Mouse (Mus musculus): Measurements from ENCODE around the gene Trim14.
A peak's percentile ranks its signal among the peaks of the same experiment; 100 is the strongest.

The Trim14 gene

GRCm38 (mm10) chr4:46526798-46527557, 9.0 kb downstream of the Trim14 start:
- no peak for DNase-seq (ENCODE audit: low spot score in 2 of 2)

DNA sequence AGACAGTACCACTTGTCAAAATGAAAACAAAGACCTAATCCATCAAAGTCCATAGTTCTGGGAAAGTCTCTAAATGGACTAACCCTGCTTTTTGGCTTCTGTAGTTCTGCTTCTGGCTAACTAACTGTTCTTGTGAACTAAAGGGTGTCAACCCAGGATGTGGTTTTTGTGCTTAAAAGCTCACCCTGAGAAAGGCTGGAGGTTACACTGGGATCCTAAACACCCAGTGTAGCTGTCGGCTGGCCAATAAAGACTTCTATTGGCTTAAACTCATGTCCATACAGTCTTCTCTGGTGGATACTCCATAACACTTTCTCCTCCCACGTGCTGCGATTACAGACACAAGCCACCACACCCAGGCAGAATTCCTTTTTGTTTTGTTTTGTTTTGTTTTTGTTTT, 9.7 kb downstream of the Trim14 start:
- DNase-seq (ENCODE audit: low spot score in 2 of 2): no peak

DNA sequence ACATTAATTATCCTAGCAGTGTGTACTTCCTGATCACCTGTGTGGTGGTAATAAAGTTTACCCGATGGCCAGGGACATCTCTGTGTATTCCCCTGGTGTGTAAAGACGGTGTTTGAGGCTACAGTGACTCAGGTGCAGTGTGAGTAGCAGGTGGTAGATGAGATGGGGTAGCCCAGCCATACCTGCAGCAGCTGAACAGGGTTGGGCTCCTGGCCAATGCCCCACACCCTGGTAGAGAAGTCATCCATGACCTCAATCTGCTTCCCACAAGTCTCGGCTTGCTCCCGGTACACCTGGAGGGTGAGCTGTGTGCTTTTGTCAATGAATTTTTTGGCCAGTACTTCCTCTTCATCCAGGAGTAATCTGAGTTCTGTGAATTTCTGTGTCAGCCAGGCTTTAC, 12.6 kb downstream of the Trim14 start:
- no peak for DNase-seq (ENCODE audit: low spot score in 2 of 2)

- DNase-seq (ENCODE audit: low spot score in 2 of 2): no peak
Observed at GRCm38 (mm10) chr4:46521457-46521856, 14.5 kb downstream of the Trim14 start.

DNA sequence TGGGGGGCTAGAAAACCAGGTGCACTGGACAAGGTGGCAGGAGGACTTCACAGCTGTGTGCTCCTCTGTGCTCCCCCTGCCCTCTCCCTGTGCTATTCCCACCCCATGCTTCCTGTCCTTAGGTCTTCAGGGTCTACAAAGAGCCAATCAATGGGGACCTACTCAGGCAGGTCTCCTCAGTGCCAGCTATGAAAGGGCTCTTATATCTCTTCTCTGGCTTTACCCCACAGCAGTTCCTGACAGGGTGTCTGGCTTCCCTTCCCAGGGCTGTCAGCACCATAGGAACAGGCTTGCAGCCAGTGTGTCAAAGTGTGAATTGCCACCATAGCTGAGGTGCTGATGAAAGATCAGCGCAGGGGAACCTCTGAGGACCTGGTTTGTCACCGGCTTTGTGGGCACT, 15.4 kb downstream of the Trim14 start:
- no peak for DNase-seq (ENCODE audit: low spot score in 2 of 2)

DNA sequence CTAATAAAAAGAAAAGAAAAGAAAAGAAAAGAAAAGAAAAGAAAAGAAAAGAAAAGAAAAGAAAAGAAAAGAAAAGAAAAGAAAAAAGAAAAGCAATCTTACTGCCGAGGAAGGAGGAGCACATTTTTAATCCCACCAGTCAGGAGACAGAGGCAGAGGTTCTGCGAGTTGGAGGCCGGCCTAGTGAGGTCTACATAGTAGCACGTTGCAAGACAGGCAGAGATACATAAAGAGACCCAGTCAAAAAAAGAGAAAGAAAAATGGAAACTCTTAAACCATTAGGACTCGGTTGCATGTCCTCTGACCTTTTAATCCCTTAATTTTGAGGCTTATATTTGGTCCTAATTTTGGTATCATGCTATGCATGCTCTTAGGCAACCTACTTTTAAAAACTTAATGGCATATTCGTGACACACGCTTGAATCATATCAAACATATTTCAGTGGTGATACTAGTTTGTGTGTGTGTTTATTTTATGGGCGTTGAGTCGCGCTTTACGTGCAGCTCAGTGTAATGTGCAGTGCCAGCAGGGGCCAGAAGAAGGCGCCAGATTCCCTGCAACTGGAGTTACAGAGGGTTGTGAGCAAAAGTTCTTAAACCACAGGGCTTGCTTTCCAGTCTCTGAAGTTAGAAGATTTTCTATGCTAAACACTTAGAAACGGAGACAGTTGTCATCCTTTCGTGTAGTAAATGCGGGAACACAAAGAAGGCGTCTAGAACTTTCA, 28.0 kb downstream of the Trim14 start:
- peak; percentile 47 to 54 for DNase-seq (ENCODE audit: low spot score in 2 of 2)

GRCm38 (mm10) chr4:46506801-46507610, 28.9 kb downstream of the Trim14 start:
- peak; percentile 91 to 92 for DNase-seq (ENCODE audit: low spot score in 2 of 2)

DNA sequence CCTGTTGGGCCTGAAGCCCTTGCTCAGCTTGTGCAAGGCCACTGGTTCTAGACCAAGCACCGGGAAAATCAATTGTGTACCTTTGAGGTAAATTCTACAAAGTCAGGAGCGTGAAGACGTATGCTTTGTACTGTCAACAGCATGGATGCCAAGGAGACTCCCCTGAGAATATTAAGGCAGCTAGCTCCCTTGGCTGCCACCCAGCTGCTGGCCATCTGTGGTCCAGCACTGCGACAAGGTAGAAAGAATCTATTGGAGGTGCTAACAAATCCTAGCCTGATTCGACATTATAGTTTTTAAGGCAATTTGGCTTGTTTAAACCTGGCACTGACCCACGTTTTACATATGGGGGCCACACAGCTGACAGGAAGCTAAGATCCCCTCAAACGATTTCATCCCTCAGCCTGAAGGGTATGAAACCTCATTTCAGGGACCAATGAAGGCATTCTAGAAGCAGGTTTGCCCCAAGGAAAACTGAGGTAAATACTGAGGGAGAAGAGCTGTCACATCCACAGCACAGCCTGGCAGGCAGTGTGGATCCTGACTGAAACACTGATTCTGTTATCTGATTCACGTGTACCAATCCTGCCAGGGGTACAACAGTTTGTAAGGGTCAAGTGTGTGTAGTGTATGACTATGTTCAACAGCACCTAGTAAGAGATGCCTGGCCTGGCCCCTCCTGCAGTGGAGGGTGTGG, 30.4 kb downstream of the Trim14 start:
- DNase-seq (ENCODE audit: low spot score in 2 of 2): no peak

DNA sequence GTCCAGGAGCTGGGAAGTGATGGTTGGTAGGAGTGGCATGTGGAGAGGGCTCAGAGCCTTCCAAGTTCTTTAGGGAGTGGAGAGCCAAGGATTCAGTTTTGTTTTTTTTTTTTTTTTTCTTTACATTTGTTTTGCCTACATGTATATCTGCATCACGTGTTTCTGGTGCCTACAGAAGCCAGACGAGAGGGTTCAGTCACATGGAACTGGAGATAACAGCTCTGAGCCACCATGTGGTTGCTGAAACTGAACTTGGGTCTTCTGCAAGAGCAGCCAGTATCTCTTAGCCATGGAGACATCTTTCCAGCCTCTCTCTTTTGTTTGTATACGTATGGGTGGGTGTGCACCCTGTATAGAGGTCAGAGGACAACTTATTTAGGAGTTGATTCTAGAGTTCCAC, 32.1 kb downstream of the Trim14 start:
- DNase-seq (ENCODE audit: low spot score in 2 of 2): no peak

DNA sequence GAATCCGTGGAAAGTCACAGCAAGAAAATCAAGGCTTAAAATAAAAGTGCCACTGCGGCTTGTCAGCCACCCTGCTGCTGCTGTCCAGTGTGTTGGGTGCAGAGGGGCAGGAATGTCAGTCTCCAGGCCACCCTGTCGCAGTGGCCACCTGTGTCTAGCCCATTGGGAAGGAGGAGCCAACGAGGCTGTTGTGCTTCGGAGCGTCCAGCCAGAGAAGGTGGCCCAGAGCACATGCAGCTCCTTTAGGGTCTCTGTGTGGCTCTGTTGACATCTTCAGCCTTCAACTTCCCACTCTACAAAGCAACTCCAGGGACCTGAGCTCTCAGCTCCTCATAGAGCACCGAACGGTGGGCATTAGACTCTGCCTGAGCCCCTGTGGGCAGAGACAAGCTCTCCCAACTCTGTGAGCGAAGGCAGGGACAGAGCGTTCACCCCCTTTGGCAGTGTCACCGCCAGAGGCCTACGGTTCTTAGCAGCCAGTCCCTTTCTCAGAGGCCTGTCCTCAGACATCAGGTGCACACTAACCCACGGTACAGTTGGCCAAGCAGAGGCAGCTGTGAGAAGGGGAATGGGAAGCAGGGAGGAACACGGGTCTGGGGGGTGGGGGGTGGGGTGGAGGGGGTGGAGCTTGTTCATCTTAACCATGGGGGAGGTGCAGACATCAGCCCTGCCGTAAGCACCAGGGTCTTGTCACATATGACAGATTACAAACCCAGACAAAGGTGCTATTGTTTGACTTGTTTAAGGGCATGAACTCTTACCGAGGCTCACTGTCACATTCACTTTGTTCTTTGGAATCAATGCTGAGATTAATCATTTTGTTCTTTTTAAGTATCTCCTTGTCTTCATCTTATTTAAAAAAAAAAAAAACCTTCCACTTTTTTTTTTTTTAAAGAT, 33.1 kb downstream of the Trim14 start:
- DNase-seq (ENCODE audit: low spot score in 2 of 2): no peak

DNA sequence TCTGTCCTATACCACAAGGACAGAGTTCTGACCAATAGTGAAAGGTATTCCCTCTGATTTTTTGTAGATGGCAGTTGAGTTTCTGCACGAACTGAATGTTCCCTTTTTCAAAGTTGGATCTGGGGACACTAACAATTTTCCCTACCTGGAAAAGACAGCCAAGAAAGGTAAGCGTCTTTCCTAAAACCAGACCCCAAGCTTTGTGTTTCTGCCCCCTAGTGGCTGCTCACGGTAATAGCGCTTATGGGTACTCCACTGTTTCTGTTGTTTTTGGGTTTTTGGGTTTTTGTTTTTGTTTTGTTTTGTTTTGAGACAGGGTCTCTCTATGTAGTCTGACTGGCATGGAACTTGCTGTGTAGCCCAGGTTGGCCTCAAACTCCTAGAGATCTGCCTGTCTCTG, 37.0 kb downstream of the Trim14 start:
- no peak for DNase-seq (ENCODE audit: low spot score in 2 of 2)

GRCm38 (mm10) chr4:46498511-46498910, 37.4 kb downstream of the Trim14 start:
- DNase-seq (ENCODE audit: low spot score in 2 of 2): no peak

DNA sequence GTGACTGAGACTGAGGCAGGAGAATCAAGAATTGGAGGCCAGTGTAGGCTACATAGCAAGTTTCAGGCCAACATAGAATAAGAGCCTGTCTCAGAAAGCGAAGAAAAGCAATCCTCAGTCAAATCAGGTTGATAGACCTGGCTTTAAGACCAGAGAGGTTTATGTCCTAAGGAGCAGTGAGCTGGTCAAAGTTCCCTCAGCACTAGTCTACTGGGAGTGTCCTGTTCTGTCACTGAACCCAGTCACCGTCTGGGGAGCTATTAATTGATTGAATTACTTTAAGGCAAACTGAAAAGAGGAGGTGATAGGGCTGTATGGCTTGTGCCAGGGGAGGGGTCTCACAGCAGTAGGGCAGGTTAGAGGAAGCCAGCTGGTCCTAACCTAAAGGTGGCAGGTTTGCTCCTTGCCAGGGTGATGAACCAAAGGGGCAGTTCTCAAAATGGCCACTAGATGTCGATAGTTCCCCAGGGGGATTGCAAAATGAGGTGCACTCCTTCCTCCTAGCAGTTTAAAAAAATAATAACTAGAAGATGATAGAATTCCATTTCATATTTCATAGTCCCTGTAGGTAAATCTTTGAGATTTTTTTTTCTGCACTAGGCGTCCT, 38.6 kb downstream of the Trim14 start:
- DNase-seq (ENCODE audit: low spot score in 2 of 2): peak; percentile 20 to 35

- DNase-seq (ENCODE audit: low spot score in 2 of 2): no peak
Observed at GRCm38 (mm10) chr4:46495543-46495942, 40.4 kb downstream of the Trim14 start.

GRCm38 (mm10) chr4:46493071-46493470, 42.9 kb downstream of the Trim14 start:
- DNase-seq (ENCODE audit: low spot score in 2 of 2): no peak

- DNase-seq (ENCODE audit: low spot score in 2 of 2): peak; percentile 92
Observed at GRCm38 (mm10) chr4:46489028-46489925, 46.7 kb downstream of the Trim14 start, which contains the start of gene Nans. Gene Nans (plus strand): TSS chr4:46489248.

DNA sequence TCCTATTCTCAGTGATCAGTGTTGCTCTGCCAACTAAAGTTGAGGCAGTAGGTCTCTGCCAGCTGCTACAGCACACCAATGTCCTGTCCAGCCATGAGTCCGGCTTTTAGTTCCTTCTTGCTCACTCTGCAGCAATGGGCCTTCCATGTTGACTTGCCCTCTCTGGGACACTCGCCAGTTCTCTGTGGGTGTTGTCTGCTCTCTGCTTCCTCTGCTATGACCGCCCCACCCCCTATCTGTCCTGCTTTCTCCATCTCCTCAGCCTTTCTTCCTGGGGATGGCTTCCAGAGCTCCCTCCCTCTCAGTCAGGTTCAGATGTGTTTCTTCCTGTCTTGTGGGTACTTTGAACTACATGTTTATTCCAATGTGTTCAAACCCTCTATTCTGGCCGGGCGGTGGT, 48.6 kb downstream of the Trim14 start:
- peak in 1 of 2 experiments; percentile 28 for DNase-seq (ENCODE audit: low spot score in 2 of 2)

DNA sequence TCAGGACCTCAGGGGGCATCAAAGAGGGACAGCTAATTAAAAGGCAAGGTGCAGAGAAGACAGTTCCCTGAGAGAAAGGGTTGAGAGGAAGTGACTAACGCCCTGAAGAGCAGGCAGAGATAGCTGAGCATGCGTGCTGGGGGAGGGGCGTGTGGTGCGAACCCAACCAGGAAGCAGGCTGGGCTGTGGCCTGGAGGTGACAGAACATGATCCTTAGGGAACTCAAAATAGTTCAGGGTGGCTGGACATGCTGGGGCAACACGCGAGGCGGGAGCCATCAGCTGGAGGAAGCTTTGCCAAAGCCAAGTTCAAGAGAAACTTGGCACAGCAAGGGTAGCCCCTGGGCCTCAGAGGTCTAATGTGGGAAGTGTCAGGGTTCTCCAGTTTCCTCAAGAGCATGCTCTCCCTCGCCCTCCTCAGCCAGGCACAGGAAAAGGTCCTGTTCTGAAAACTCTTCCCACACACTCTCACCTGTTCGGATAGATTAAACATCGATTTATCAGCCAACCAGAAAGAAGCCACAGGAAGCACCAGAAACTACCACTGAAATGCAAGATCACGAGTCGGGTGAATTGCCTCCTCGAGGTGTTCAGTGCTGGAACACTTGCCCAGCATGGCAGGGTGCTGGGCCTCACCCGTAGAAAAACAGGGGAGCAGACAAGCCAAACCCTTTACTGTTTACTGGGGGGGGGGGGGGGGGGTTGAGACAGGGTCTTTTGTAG, 50.1 kb downstream of the Trim14 start:
- DNase-seq (ENCODE audit: low spot score in 2 of 2): peak in 1 of 2 experiments; percentile 32

DNA sequence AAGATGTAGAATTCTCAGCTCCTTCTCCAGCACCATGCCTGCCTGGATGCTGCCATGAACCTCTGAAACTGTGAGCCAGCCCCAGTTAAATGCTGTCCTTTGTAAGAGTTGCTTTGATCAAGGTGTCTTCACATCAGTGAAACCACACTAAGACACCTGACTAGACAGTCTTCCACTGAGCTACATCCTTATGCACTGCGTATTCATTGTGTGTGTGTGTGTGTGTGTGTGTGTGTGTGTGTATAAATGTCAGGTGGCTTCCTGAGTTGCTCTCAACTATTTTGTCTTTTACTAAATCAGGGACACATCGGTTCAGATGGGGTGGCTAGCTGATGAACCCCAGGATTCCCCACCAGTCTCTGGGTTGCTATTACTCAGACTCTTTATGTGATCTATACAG, 56.9 kb downstream of the Trim14 start:
- DNase-seq (ENCODE audit: low spot score in 2 of 2): no peak
